ENCODE assay signal across 15 mouse cellular contexts in genomic region chr2:144464799-144465760, GRCm38 (mm10).
DNase-seq lines count a peak whose midpoint lies in the region; ATAC-seq lines count a peak whose summit lies in the region.
"Had no signal": no experiment of that assay in that cellular context is flagged by ENCODE, and none has a peak within 500 bp of the region (broad histone marks: within the 10 kb centered on the region; RNA-seq: fewer than 3 reads in every experiment).

No protein-coding gene starts in this region.

- H3K36me3 ChIP-seq in kidney, embryonic 15.5 days: no peaks in the 10 kb centered on the region
- H3K36me3 ChIP-seq: lung, embryonic 15.5 days; midbrain, embryonic 12.5 days had no signal

- H3K4me3 ChIP-seq in kidney, embryonic 15.5 days (replicated peaks): no peak overlapping the region
- H3K4me3 ChIP-seq: erythroblast, embryonic 14.5 days; lung, embryonic 15.5 days; midbrain, embryonic 12.5 days; neural tube, embryonic 15.5 days had no signal

- 0 out of 2 replicates have a peak, but pooled peaks have one; percentile 6 for ATAC-seq in kidney, embryonic 15.5 days (replicated peaks; ENCODE audit: low FRiP score)
- ATAC-seq in monocyte, adult 5-6 weeks (replicated peaks; ENCODE audit: insufficient number of reproducible peaks, low FRiP score, low TSS enrichment, poor library complexity, severe bottlenecking): no peak

- H3K9me3 ChIP-seq in kidney, embryonic 15.5 days (replicated peaks): no peaks in the 10 kb centered on the region
- H3K9me3 ChIP-seq: lung, embryonic 15.5 days; midbrain, embryonic 12.5 days; neural tube, embryonic 15.5 days had no signal

- DNase-seq in kidney, adult 9 months: no peak
- DNase-seq in adrenal gland, adult 8-10 months: peak; percentile 39
- DNase-seq in frontal cortex, postnatal 36 days (ENCODE audit: low spot score in 2 of 2): peak; percentile 71 to 81
- DNase-seq in left cerebral cortex, postnatal 4 days: peak; percentile 18
- no peak for DNase-seq in ovary, postnatal 14 days (ENCODE audit: low spot score)
- no peak for DNase-seq in spleen, postnatal 36 days (ENCODE audit: low spot score in 2 of 2)
- DNase-seq: heart, postnatal 36 days; kidney, adult 2 months; thymus, postnatal 25 days had no signal

- no peak overlapping the region for H3K4me2 ChIP-seq in kidney, embryonic 15.5 days
- H3K4me2 ChIP-seq: lung, embryonic 15.5 days; midbrain, embryonic 12.5 days; neural tube, embryonic 15.5 days had no signal

- H3K9ac ChIP-seq in kidney, embryonic 15.5 days: no peak overlapping the region
- H3K9ac ChIP-seq: lung, embryonic 15.5 days; midbrain, embryonic 12.5 days; neural tube, embryonic 15.5 days had no signal

- intact Hi-C loops in left cerebral cortex, postnatal 4 days (cut with DNase I): no loop called here

- no peaks in the 10 kb centered on the region for H3K4me1 ChIP-seq in kidney, embryonic 15.5 days
- H3K4me1 ChIP-seq: lung, embryonic 15.5 days; midbrain, embryonic 12.5 days; neural tube, embryonic 15.5 days had no signal

- no peak overlapping the region for H3K27ac ChIP-seq in kidney, embryonic 15.5 days
- H3K27ac ChIP-seq: lung, embryonic 15.5 days; midbrain, embryonic 12.5 days; neural tube, embryonic 15.5 days had no signal

- no peaks in the 10 kb centered on the region for H3K27me3 ChIP-seq in kidney, embryonic 15.5 days
- H3K27me3 ChIP-seq: lung, embryonic 15.5 days; midbrain, embryonic 12.5 days; neural tube, embryonic 15.5 days had no signal

- WGBS in kidney, embryonic 15.5 days: 57% methylated on average over 9 of the region's 9 CpGs

Comparison
In these comparisons a context has a peak if more than half of its experiments do, and no peak if none do; other contexts are left out.
1. DNase-seq: peak in adrenal gland, adult 8-10 months (single experiment), frontal cortex, postnatal 36 days (2 of 2) and left cerebral cortex, postnatal 4 days (single experiment); none in kidney, adult 9 months (single experiment), ovary, postnatal 14 days (single experiment) and spleen, postnatal 36 days (0 of 2).